Mouse (Mus musculus): ENCODE data around the gene Ercc8.
A peak's percentile ranks its signal among the peaks of the same experiment; 100 is the strongest.

The Ercc8 gene

GRCm38 (mm10) chr13:108229191-108229590, 70.7 kb downstream of the Ercc8 start:
- DNase-seq: no peak

- peak; percentile 48 for DNase-seq
Measured at GRCm38 (mm10) chr13:108229634-108230330, 71.3 kb downstream of the Ercc8 start.

- DNase-seq: no peak
Measured at GRCm38 (mm10) chr13:108240012-108240411, 81.5 kb downstream of the Ercc8 start.

GRCm38 (mm10) chr13:108241715-108242114, 83.2 kb downstream of the Ercc8 start:
- DNase-seq: no peak
